17 mouse cellular contexts compared by ENCODE assay signal in the genomic region with DNA sequence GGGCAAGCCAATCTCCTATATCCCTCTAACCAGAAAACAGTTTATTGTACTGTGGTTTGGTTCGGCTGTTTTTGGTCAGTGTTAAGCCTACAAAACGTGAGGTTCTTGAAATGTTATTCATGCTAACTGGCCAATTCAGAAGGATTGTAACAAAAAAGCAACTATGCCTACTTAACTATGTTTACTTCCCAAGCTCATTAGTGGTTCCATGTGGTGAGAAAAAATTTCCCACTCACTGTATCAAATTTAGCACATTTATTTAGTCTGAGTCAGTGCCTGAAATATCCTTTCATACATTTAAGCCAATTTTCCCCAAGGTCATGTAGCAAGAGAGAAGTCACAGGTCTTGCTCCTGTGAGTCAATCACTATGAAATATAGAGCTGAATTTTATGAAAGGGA. TPM values are rescaled to one million over a fixed set of nuclear protein-coding genes. Genes with fewer than 3 reads are reported as not detected.
A peak's percentile ranks its signal among the peaks of the same experiment; 100 is the strongest.
DNase-seq lines count a peak whose midpoint lies in the region; ATAC-seq and TF ChIP-seq lines count a peak whose summit lies in the region.
"Had no signal": no experiment of that assay in that cellular context is flagged by ENCODE, and none has a peak within 500 bp of the region (broad histone marks: within the 10 kb centered on the region; RNA-seq: fewer than 3 reads in every experiment).

No protein-coding gene starts in this region.

- DNase-seq in 416B (ENCODE audit: low read depth) (peak; percentile 22), Patski (ENCODE audit: low read depth, low spot score) (peak; percentile 20)
- peak; percentile 53 for DNase-seq in fibroblast of lung, adult 2 months (ENCODE audit: low read depth)
- no peak for DNase-seq in retina, embryonic 14.5 days (ENCODE audit: low spot score)
- DNase-seq in thymus, postnatal 10 days (ENCODE audit: low spot score in 2 of 2): no peak
- DNase-seq: adrenal gland, adult 2 months; adrenal gland, postnatal 10 days; adrenal gland, postnatal 25 days; cerebellum, adult 11-12 months; cerebellum, adult 2 months; cerebellum, adult 9-10 months; cerebellum, postnatal 10 days; cerebellum, postnatal 25 days had no signal

- peaks cover 21% of the 10 kb centered on the region for H3K27me3 ChIP-seq in Patski
- H3K27me3 ChIP-seq: embryonic facial prominence, embryonic 12.5 days; forebrain, embryonic 12.5 days had no signal

- in situ Hi-C loops in Patski (cut with MboI; ENCODE audit: low pct_unique_long_range_greater_than_20kb): no loop called here

- no peak for TF ChIP-seq CTCF in Patski (IDR thresholded peaks at IDR 0.05)

- CTCF ChIA-PET in Patski (lab: Charles Lee): no interaction called here

- POLR2A ChIA-PET in Patski (lab: Charles Lee): no interaction called here

- ATAC-seq in Patski: no peak
- ATAC-seq: forebrain, embryonic 14.5 days; forebrain, embryonic 16.5 days had no signal

RNA-seq across cellular contexts. Expression of a gene that starts 42.0 kb away (rescaled TPM):
- 0.45 TPM for polyA plus RNA-seq in Patski (2021)

Comparison
In these comparisons a context has a peak if more than half of its experiments do, and no peak if none do; other contexts are left out.
1. DNase-seq: peak in 416B (single experiment), Patski (single experiment) and fibroblast of lung, adult 2 months (single experiment); none in retina, embryonic 14.5 days (single experiment) and thymus, postnatal 10 days (0 of 2).